Mouse (Mus musculus) stomach, embryonic 15.5 days (tissue): ENCODE measurements around the gene Rin1. TPM values are rescaled to one million over a fixed set of nuclear protein-coding genes. Genes with fewer than 3 reads are reported as not detected.

ENCODE experiments used
- ATAC-seq: fragments of 200-750 bp; cut with Nextera tagmentation; 2 replicates; pipeline ENCODE4 v1.8.0; 2017; ENCODE audit warnings: low read depth, moderate number of reproducible peaks, moderate TSS enrichment; ENCODE audit not compliant: insufficient read depth, low FRiP score
- H3K27ac ChIP-seq: fragments of 300-500 bp; sonication (generic); 2 replicates; pipeline ENCODE4 v1.5.1; 2015; ENCODE audit warnings: mild to moderate bottlenecking, inconsistent platforms
- H3K27me3 ChIP-seq: fragments of 300-500 bp; sonication (generic); replicated peaks from 2 replicates; pipeline ENCODE4 v1.6.1; 2015; ENCODE audit warnings: inconsistent platforms
- H3K36me3 ChIP-seq: fragments of 300-500 bp; sonication (generic); 2 replicates; pipeline ENCODE4 v1.6.1; 2015; ENCODE audit warnings: inconsistent platforms
- H3K4me1 ChIP-seq: fragments of 300-500 bp; sonication (generic); 2 replicates; pipeline ENCODE4 v1.6.1; 2015; ENCODE audit warnings: inconsistent platforms
- H3K4me2 ChIP-seq: fragments of 300-500 bp; sonication (generic); 2 replicates; pipeline ENCODE4 v1.6.1; 2015; ENCODE audit warnings: mild to moderate bottlenecking, inconsistent platforms
- H3K4me3 ChIP-seq: fragments of 300-500 bp; sonication (generic); replicated peaks from 2 replicates; pipeline ENCODE4 v1.5.1; 2015; ENCODE audit warnings: inconsistent platforms
- H3K9ac ChIP-seq: fragments of 300-500 bp; sonication (generic); 2 replicates; pipeline ENCODE4 v1.6.1; 2015; ENCODE audit warnings: inconsistent platforms
- H3K9me3 ChIP-seq: fragments of 300-500 bp; sonication (generic); 2 replicates; pipeline ENCODE4 v1.6.1; 2016; ENCODE audit warnings: inconsistent platforms
- WGBS: fragments of 180-500 bp; shearing (Covaris S2); methylation state at CpG from one replicate; pipeline ENCODE4 v1.1.7; 2015; 5-methylcytosine and 5-hydroxymethylcytosine counted together
- polyA plus RNA-seq: library from polyadenylated mRNA; unstranded; fragments of >200 nt; fragmentation: Nextera tagmentation; extraction: Ambion mirVana; gene quantifications from 2 replicates; pipeline ENCODE4 v1.2.1, GENCODE M21; 2015

Gene Rin1
- polyA plus RNA-seq, 1 experiment from 2014 or later, result 2.3 TPM

GRCm38 (mm10) chr19:5087884-5088728 lies 37.8 kb downstream of the Rin1 start, which contains the start of gene Yif1a:
Gene Yif1a (plus strand): TSS chr19:5088538.
- under 1% methylated on average over 58 of the region's 58 CpGs for WGBS
- peak; percentile 93 for ATAC-seq
- peak within 1 kb of the TSS; percentile 81 for H3K4me3 ChIP-seq

GRCm38 (mm10) chr19:5089324-5089723 lies 39.0 kb downstream of the Rin1 start:
- Histone ChIP-seq H3K4me2 (peak overlapping the region; percentile 75), H3K27me3 (peaks cover 23% of the 10 kb centered on the region), H3K9me3 (no peaks in the 10 kb centered on the region), H3K36me3 (peaks cover 14% of the 10 kb centered on the region), H3K4me1 (peaks cover 28% of the 10 kb centered on the region), H3K9ac (peak overlapping the region; percentile 67), H3K4me3 (peak overlapping the region; percentile 81), H3K27ac (no peak overlapping the region)
- WGBS, result 85% methylated on average over 4 of the region's 4 CpGs
- ATAC-seq, result no peak

More at GRCm38 (mm10) chr19:5087884-5088728, 37.8 kb downstream of the Rin1 start, which contains the start of gene Yif1a:
- H3K27ac ChIP-seq, result peak within 1 kb of the TSS; percentile 89
- H3K9me3 ChIP-seq, result no peaks in the 10 kb centered on the region
- H3K27me3 ChIP-seq, result peaks cover 34% of the 10 kb centered on the region
- H3K36me3 ChIP-seq, result peaks cover 14% of the 10 kb centered on the region
- peak within 1 kb of the TSS; percentile 75 for H3K4me2 ChIP-seq
- peaks cover 22% of the 10 kb centered on the region for H3K4me1 ChIP-seq
- peak within 1 kb of the TSS; percentile 67 for H3K9ac ChIP-seq

- Histone ChIP-seq H3K27me3 (no peaks in the 10 kb centered on the region), H3K27ac (no peak overlapping the region), H3K36me3 (peaks cover 14% of the 10 kb centered on the region), H3K9me3 (no peaks in the 10 kb centered on the region), H3K4me3 (no peak overlapping the region), H3K4me2 (no peak overlapping the region), H3K9ac (no peak overlapping the region), H3K4me1 (peaks cover 32% of the 10 kb centered on the region)
- ATAC-seq, result no peak
- 85% methylated on average over 10 of the region's 10 CpGs for WGBS
Measured at GRCm38 (mm10) chr19:5092083-5092482, 41.8 kb downstream of the Rin1 start.

GRCm38 (mm10) chr19:5093481-5094242 lies 43.4 kb downstream of the Rin1 start:
- 67% methylated on average over 12 of the region's 12 CpGs for WGBS

GRCm38 (mm10) chr19:5094243-5094632 lies 44.0 kb downstream of the Rin1 start:
- Histone ChIP-seq H3K4me2 (no peak overlapping the region; the same call in 1 of the 2 replicates), H3K9me3 (no peaks in the 10 kb centered on the region), H3K4me3 (no peak overlapping the region), H3K27ac (no peak overlapping the region), H3K36me3 (peaks cover 14% of the 10 kb centered on the region), H3K4me1 (peaks cover 34% of the 10 kb centered on the region), H3K9ac (no peak overlapping the region), H3K27me3 (no peaks in the 10 kb centered on the region)
- peak; percentile 65 for ATAC-seq
- 0% methylated on average over 21 of the region's 21 CpGs for WGBS

More at GRCm38 (mm10) chr19:5093481-5094242, 43.4 kb downstream of the Rin1 start:
- H3K36me3 ChIP-seq, result peaks cover 14% of the 10 kb centered on the region
- no peak overlapping the region for H3K4me3 ChIP-seq
- H3K27ac ChIP-seq, result no peak overlapping the region
- no peak overlapping the region for H3K4me2 ChIP-seq
- peaks cover 34% of the 10 kb centered on the region for H3K4me1 ChIP-seq
- no peaks in the 10 kb centered on the region for H3K27me3 ChIP-seq
- no peak overlapping the region for H3K9ac ChIP-seq
- ATAC-seq, result no peak
- no peaks in the 10 kb centered on the region for H3K9me3 ChIP-seq

- Histone ChIP-seq H3K4me2 (no peak overlapping the region; the same call in 1 of the 2 replicates), H3K4me3 (no peak overlapping the region), H3K27me3 (no peaks in the 10 kb centered on the region), H3K36me3 (peaks cover 18% of the 10 kb centered on the region), H3K4me1 (peaks cover 30% of the 10 kb centered on the region), H3K9me3 (no peaks in the 10 kb centered on the region), H3K27ac (no peak overlapping the region), H3K9ac (no peak overlapping the region)
- ATAC-seq, result no peak
- WGBS, result 43% methylated on average over 11 of the region's 11 CpGs
Measured at GRCm38 (mm10) chr19:5094746-5095417, 44.6 kb downstream of the Rin1 start.

GRCm38 (mm10) chr19:5095887-5096474 lies 45.7 kb downstream of the Rin1 start:
- Histone ChIP-seq H3K27ac (no peak overlapping the region), H3K36me3 (peaks cover 29% of the 10 kb centered on the region), H3K9me3 (no peaks in the 10 kb centered on the region), H3K4me2 (no peak overlapping the region), H3K9ac (no peak overlapping the region), H3K4me3 (no peak overlapping the region), H3K4me1 (peaks cover 30% of the 10 kb centered on the region), H3K27me3 (no peaks in the 10 kb centered on the region)
- no peak for ATAC-seq
- 14% methylated on average over 9 of the region's 9 CpGs for WGBS

GRCm38 (mm10) chr19:5097521-5098362 lies 47.5 kb downstream of the Rin1 start:
- 5% methylated on average over 31 of the region's 31 CpGs for WGBS
- H3K4me2 ChIP-seq, result peak overlapping the region; percentile 100
- H3K36me3 ChIP-seq, result peaks cover 30% of the 10 kb centered on the region
- no peaks in the 10 kb centered on the region for H3K9me3 ChIP-seq
- H3K4me1 ChIP-seq, result peaks cover 30% of the 10 kb centered on the region
- ATAC-seq, result 0 out of 2 replicates have a peak, but pooled peaks have one; percentile 1
- H3K4me3 ChIP-seq, result peak overlapping the region; percentile 61
- H3K27ac ChIP-seq, result no peak overlapping the region
- no peaks in the 10 kb centered on the region for H3K27me3 ChIP-seq
- peak overlapping the region; percentile 60 for H3K9ac ChIP-seq

- Histone ChIP-seq H3K27ac (no peak within 1 kb of the TSS), H3K27me3 (no peaks in the 10 kb centered on the region), H3K4me3 (peak within 1 kb of the TSS; percentile 61), H3K36me3 (peaks cover 34% of the 10 kb centered on the region), H3K4me1 (peaks cover 30% of the 10 kb centered on the region), H3K4me2 (peak within 1 kb of the TSS; percentile 100), H3K9me3 (no peaks in the 10 kb centered on the region), H3K9ac (peak within 1 kb of the TSS; percentile 60)
- WGBS, result 4% methylated on average over 38 of the region's 48 CpGs
- peak; percentile 44 for ATAC-seq
Measured at GRCm38 (mm10) chr19:5098363-5099143, 48.3 kb downstream of the Rin1 start, which contains the start of gene Cnih2. Gene Cnih2 (minus strand): TSS chr19:5098521.

GRCm38 (mm10) chr19:5106074-5106473 lies 55.8 kb downstream of the Rin1 start:
- H3K9ac ChIP-seq, result peak overlapping the region; percentile 91
- 6% methylated on average over 9 of the region's 9 CpGs for WGBS
- H3K36me3 ChIP-seq, result peaks cover 42% of the 10 kb centered on the region
- H3K4me1 ChIP-seq, result peaks cover 30% of the 10 kb centered on the region
- H3K9me3 ChIP-seq, result no peaks in the 10 kb centered on the region
- H3K4me2 ChIP-seq, result peak overlapping the region; percentile 87
- peak overlapping the region; percentile 85 for H3K4me3 ChIP-seq
- peak overlapping the region; percentile 97 for H3K27ac ChIP-seq
- ATAC-seq, result no peak
- no peaks in the 10 kb centered on the region for H3K27me3 ChIP-seq
